Mouse (Mus musculus) neural tube, embryonic 15.5 days (tissue): ENCODE data around the gene Crybb3. TPM values are rescaled to one million over a fixed set of nuclear protein-coding genes. Genes with fewer than 3 reads are reported as not detected.

ENCODE experiments used
- ATAC-seq: fragments of 200-750 bp; cut with Nextera tagmentation; 2 replicates; pipeline ENCODE4 v1.8.0; 2017; ENCODE audit warnings: mild to moderate bottlenecking, moderate TSS enrichment, moderate library complexity; ENCODE audit not compliant: low FRiP score
- H3K27ac ChIP-seq: fragments of 300-500 bp; sonication (generic); replicated peaks from 2 replicates; pipeline ENCODE4 v1.5.1; 2015; ENCODE audit warnings: mild to moderate bottlenecking, inconsistent platforms
- H3K27me3 ChIP-seq: fragments of 300-500 bp; sonication (generic); replicated peaks from 2 replicates; pipeline ENCODE4 v1.6.1; 2015; ENCODE audit warnings: inconsistent platforms
- H3K36me3 ChIP-seq: fragments of 300-500 bp; sonication (generic); 2 replicates; pipeline ENCODE4 v1.6.1; 2015; ENCODE audit warnings: inconsistent platforms
- H3K4me1 ChIP-seq: fragments of 300-500 bp; sonication (generic); 2 replicates; pipeline ENCODE4 v1.6.1; 2015; ENCODE audit warnings: inconsistent platforms
- H3K4me2 ChIP-seq: fragments of 300-500 bp; sonication (generic); 2 replicates; pipeline ENCODE4 v1.6.1; 2015; ENCODE audit warnings: inconsistent platforms, mild to moderate bottlenecking, moderate library complexity
- H3K4me3 ChIP-seq: fragments of 300-500 bp; sonication (generic); replicated peaks from 2 replicates; pipeline ENCODE4 v1.5.1; 2015; ENCODE audit warnings: mild to moderate bottlenecking, inconsistent platforms
- H3K9ac ChIP-seq: fragments of 300-500 bp; sonication (generic); replicated peaks from 2 replicates; pipeline ENCODE4 v1.6.1; 2015; ENCODE audit warnings: mild to moderate bottlenecking, inconsistent platforms
- H3K9me3 ChIP-seq: fragments of 300-500 bp; sonication (generic); replicated peaks from 2 replicates; pipeline ENCODE4 v1.6.1; 2016; ENCODE audit warnings: inconsistent platforms
- WGBS: fragments of 180-500 bp; shearing (Covaris S2); methylation state at CpG from one replicate; pipeline ENCODE4 v1.1.7; 2015; ENCODE audit warnings: mixed read lengths; 5-methylcytosine and 5-hydroxymethylcytosine counted together
- polyA plus RNA-seq: library from polyadenylated mRNA; unstranded; fragments of >200 nt; fragmentation: Nextera tagmentation; extraction: Ambion mirVana; gene quantifications from 2 replicates; pipeline ENCODE4 v1.2.1, GENCODE M21; 2015

Crybb3 gene
- polyA plus RNA-seq, 1 experiment from 2014 or later = 1.5 TPM

- no peak for ATAC-seq
- WGBS = 90% methylated on average over 10 of the region's 10 CpGs
These were observed 20.1 kb upstream of the Crybb3 start for GRCm38 (mm10) chr5:113101457-113101856.

GRCm38 (mm10) chr5:113100422-113100821, 19.0 kb upstream of the Crybb3 start:
- Histone ChIP-seq H3K9ac (no peak overlapping the region), H3K36me3 (no peaks in the 10 kb centered on the region; the same call in 1 of the 2 replicates), H3K4me3 (no peak overlapping the region), H3K9me3 (no peaks in the 10 kb centered on the region), H3K27ac (no peak overlapping the region), H3K27me3 (no peaks in the 10 kb centered on the region), H3K4me2 (no peak overlapping the region), H3K4me1 (peaks cover 10% of the 10 kb centered on the region)
- ATAC-seq = no peak
- WGBS = 85% methylated on average over 11 of the region's 11 CpGs

More at GRCm38 (mm10) chr5:113101457-113101856, 20.1 kb upstream of the Crybb3 start:
- Histone ChIP-seq H3K27me3 (no peaks in the 10 kb centered on the region), H3K4me3 (no peak overlapping the region), H3K27ac (no peak overlapping the region), H3K36me3 (no peaks in the 10 kb centered on the region; the same call in 1 of the 2 replicates), H3K9me3 (no peaks in the 10 kb centered on the region), H3K4me2 (no peak overlapping the region), H3K9ac (no peak overlapping the region), H3K4me1 (peaks cover 10% of the 10 kb centered on the region)

- Histone ChIP-seq H3K9me3 (no peaks in the 10 kb centered on the region), H3K4me3 (no peak overlapping the region), H3K9ac (no peak overlapping the region), H3K4me1 (peaks cover 10% of the 10 kb centered on the region), H3K4me2 (no peak overlapping the region), H3K27me3 (no peaks in the 10 kb centered on the region), H3K36me3 (no peaks in the 10 kb centered on the region; the same call in 1 of the 2 replicates), H3K27ac (no peak overlapping the region)
- WGBS = 20% methylated on average over 1 of the region's 1 CpGs
- peak; percentile 43; the same call in 1 of the 2 replicates for ATAC-seq
These were observed 18.2 kb upstream of the Crybb3 start for GRCm38 (mm10) chr5:113099546-113099945.

- H3K4me3 ChIP-seq = no peak overlapping the region
- no peaks in the 10 kb centered on the region for H3K27me3 ChIP-seq
- no peak overlapping the region for H3K27ac ChIP-seq
- H3K4me1 ChIP-seq = peaks cover 4% of the 10 kb centered on the region
- no peaks in the 10 kb centered on the region for H3K9me3 ChIP-seq
- no peak overlapping the region for H3K9ac ChIP-seq
- WGBS = 94% methylated on average over 17 of the region's 17 CpGs
- no peak overlapping the region for H3K4me2 ChIP-seq
- ATAC-seq = no peak
- no peaks in the 10 kb centered on the region; the same call in 1 of the 2 replicates for H3K36me3 ChIP-seq
These were observed 16.2 kb upstream of the Crybb3 start for GRCm38 (mm10) chr5:113097551-113097950.

- no peak for ATAC-seq
- H3K4me2 ChIP-seq = no peak overlapping the region
- no peaks in the 10 kb centered on the region for H3K27me3 ChIP-seq
- H3K4me1 ChIP-seq = peaks cover 11% of the 10 kb centered on the region; the same call in 1 of the 2 replicates
- no peak overlapping the region for H3K4me3 ChIP-seq
- no peak overlapping the region for H3K9ac ChIP-seq
- H3K27ac ChIP-seq = no peak overlapping the region
- 94% methylated on average over 18 of the region's 18 CpGs for WGBS
- no peaks in the 10 kb centered on the region for H3K9me3 ChIP-seq
- H3K36me3 ChIP-seq = no peaks in the 10 kb centered on the region; the same call in 1 of the 2 replicates
These were observed 14.1 kb upstream of the Crybb3 start for GRCm38 (mm10) chr5:113095456-113095855.

GRCm38 (mm10) chr5:113092406-113092805, 11.0 kb upstream of the Crybb3 start:
- Histone ChIP-seq H3K9ac (no peak overlapping the region), H3K4me2 (no peak overlapping the region), H3K27ac (no peak overlapping the region), H3K27me3 (no peaks in the 10 kb centered on the region), H3K4me3 (no peak overlapping the region), H3K9me3 (no peaks in the 10 kb centered on the region), H3K4me1 (peaks cover 11% of the 10 kb centered on the region; the same call in 1 of the 2 replicates), H3K36me3 (no peaks in the 10 kb centered on the region; the same call in 1 of the 2 replicates)
- 70% methylated on average over 7 of the region's 7 CpGs for WGBS
- ATAC-seq = no peak

GRCm38 (mm10) chr5:113091162-113091561, 9.8 kb upstream of the Crybb3 start:
- H3K27ac ChIP-seq = peak overlapping the region; percentile 56; the same call in 1 of the 2 replicates
- WGBS = 47% methylated on average over 5 of the region's 5 CpGs
- H3K9me3 ChIP-seq = no peaks in the 10 kb centered on the region
- peaks cover 22% of the 10 kb centered on the region for H3K4me1 ChIP-seq
- no peak overlapping the region for H3K4me2 ChIP-seq
- no peak overlapping the region for H3K9ac ChIP-seq
- ATAC-seq = peak; percentile 19; the same call in 1 of the 2 replicates
- no peaks in the 10 kb centered on the region for H3K36me3 ChIP-seq
- H3K4me3 ChIP-seq = no peak overlapping the region
- H3K27me3 ChIP-seq = no peaks in the 10 kb centered on the region

- Histone ChIP-seq H3K9ac (no peak overlapping the region), H3K4me2 (no peak overlapping the region), H3K4me1 (peaks cover 25% of the 10 kb centered on the region), H3K27me3 (no peaks in the 10 kb centered on the region), H3K4me3 (no peak overlapping the region), H3K9me3 (no peaks in the 10 kb centered on the region), H3K36me3 (no peaks in the 10 kb centered on the region), H3K27ac (peak overlapping the region; percentile 56)
- no peak for ATAC-seq
- WGBS = 87% methylated on average over 11 of the region's 11 CpGs
These were observed 9.4 kb upstream of the Crybb3 start for GRCm38 (mm10) chr5:113090750-113091149.

- Histone ChIP-seq H3K4me3 (no peak overlapping the region), H3K36me3 (no peaks in the 10 kb centered on the region), H3K27ac (peak overlapping the region; percentile 56; the same call in 1 of the 2 replicates), H3K4me1 (peaks cover 25% of the 10 kb centered on the region), H3K4me2 (no peak overlapping the region), H3K9ac (no peak overlapping the region), H3K9me3 (no peaks in the 10 kb centered on the region), H3K27me3 (no peaks in the 10 kb centered on the region)
- 86% methylated on average over 24 of the region's 24 CpGs for WGBS
- no peak for ATAC-seq
These were observed 8.8 kb upstream of the Crybb3 start for GRCm38 (mm10) chr5:113090077-113090690.

- 90% methylated on average over 1 of the region's 2 CpGs for WGBS
- H3K27ac ChIP-seq = no peak overlapping the region
- ATAC-seq = no peak
These were observed 6.1 kb upstream of the Crybb3 start for GRCm38 (mm10) chr5:113087465-113087864.

GRCm38 (mm10) chr5:113086990-113087389, 5.6 kb upstream of the Crybb3 start:
- no peaks in the 10 kb centered on the region for H3K36me3 ChIP-seq
- H3K4me3 ChIP-seq = no peak overlapping the region
- peak overlapping the region; percentile 64; the same call in 1 of the 2 replicates for H3K27ac ChIP-seq
- H3K4me1 ChIP-seq = peaks cover 28% of the 10 kb centered on the region
- H3K9ac ChIP-seq = no peak overlapping the region
- H3K27me3 ChIP-seq = no peaks in the 10 kb centered on the region
- no peaks in the 10 kb centered on the region for H3K9me3 ChIP-seq
- WGBS = 73% methylated on average over 4 of the region's 4 CpGs
- ATAC-seq = no peak
- H3K4me2 ChIP-seq = no peak overlapping the region

More at GRCm38 (mm10) chr5:113087465-113087864, 6.1 kb upstream of the Crybb3 start:
- Histone ChIP-seq H3K4me3 (no peak overlapping the region), H3K4me2 (no peak overlapping the region), H3K9ac (no peak overlapping the region), H3K36me3 (no peaks in the 10 kb centered on the region), H3K4me1 (peaks cover 31% of the 10 kb centered on the region), H3K9me3 (no peaks in the 10 kb centered on the region), H3K27me3 (no peaks in the 10 kb centered on the region)

- Histone ChIP-seq H3K9me3 (no peaks in the 10 kb centered on the region), H3K4me2 (no peak overlapping the region), H3K27me3 (no peaks in the 10 kb centered on the region), H3K9ac (no peak overlapping the region), H3K4me1 (peaks cover 27% of the 10 kb centered on the region), H3K27ac (peak overlapping the region; percentile 64), H3K36me3 (no peaks in the 10 kb centered on the region), H3K4me3 (no peak overlapping the region)
- no peak for ATAC-seq
- WGBS = 62% methylated on average over 12 of the region's 12 CpGs
These were observed 5.1 kb upstream of the Crybb3 start for GRCm38 (mm10) chr5:113086439-113086838.
